Mouse (Mus musculus) CD4-positive naive resting alpha-beta T cell, adult 57 days (primary cell): ENCODE data around the gene Lum. TPM values are rescaled to one million over a fixed set of nuclear protein-coding genes. Genes with fewer than 3 reads are reported as not detected.

Experiments
- total RNA-seq: library from RNA; stranded (reverse); gene quantifications from one replicate; pipeline ENCODE4 v1.2.4, GENCODE M21; 2023

Gene Lum
- total RNA-seq = not detected

GRCm38 (mm10) chr10:97564957-97565856, at the start of gene Lum:
Gene Lum (plus strand): TSS chr10:97565128.

GRCm38 (mm10) chr10:97606579-97606978, 41.7 kb downstream of the Lum start, which contains the start of gene Kera:
Gene Kera (plus strand): TSS chr10:97606879.

Other genes with a start within 250 kb of the Lum start
- gene Dcn, start 85.5 kb upstream of the Lum start, total RNA-seq = 9.8 TPM
- gene Kera, start 41.8 kb downstream of the Lum start, total RNA-seq = not detected
- not detected for gene Epyc, start 78.9 kb downstream of the Lum start, total RNA-seq
- gene Ccer1, start 127.9 kb downstream of the Lum start, total RNA-seq = not detected
- not detected for gene C030005K15Rik, start 161.6 kb downstream of the Lum start, total RNA-seq